Mouse (Mus musculus): ENCODE results near the gene Gm21679.
"Not testable (repeated sequence)": the region's sequence is repeated elsewhere in the genome, so short reads cannot be mapped to it uniquely, and the experiment has no call there.

The Gm21679 gene

DNA sequence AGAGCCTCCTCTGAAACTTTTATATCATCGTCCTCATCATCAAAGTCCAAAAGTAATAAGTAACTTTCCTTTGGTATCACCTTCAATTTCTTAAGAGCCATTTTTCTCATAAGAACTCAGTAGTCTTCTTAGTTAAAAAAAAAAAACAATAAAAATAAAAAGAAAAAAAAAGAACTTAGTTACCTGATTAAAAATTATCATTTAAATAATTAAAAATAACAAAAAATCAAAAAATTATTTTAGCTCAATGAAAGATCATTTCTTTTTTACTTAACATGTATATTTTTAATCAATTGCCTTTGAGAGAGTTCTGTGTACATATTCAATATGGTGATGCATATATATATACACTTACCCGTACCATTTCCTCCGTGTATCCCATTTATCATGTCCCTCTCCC lies at the start of gene Gm21679:
Gene Gm21679 (minus strand): TSS at position 101 of the 400 bp plus-strand sequence.
- not testable (repeated sequence) for DNase-seq (ENCODE audit: low spot score in 2 of 2)
